Mouse (Mus musculus) heart, embryonic 15.5 days (tissue): ENCODE results near the gene Efna1. TPM values are rescaled to one million over a fixed set of nuclear protein-coding genes. Genes with fewer than 3 reads are reported as not detected.

Experiments used
- ATAC-seq: fragments of 200-750 bp; cut with Nextera tagmentation; replicated peaks from 2 replicates; pipeline ENCODE4 v1.8.0; 2017; ENCODE audit warnings: low read depth, moderate TSS enrichment; ENCODE audit not compliant: insufficient number of reproducible peaks, insufficient read depth, low FRiP score
- H3K27ac ChIP-seq: fragments of 300-500 bp; sonication (generic); 2 replicates; pipeline ENCODE4 v1.5.1; 2015; ENCODE audit warnings: mild to moderate bottlenecking, inconsistent platforms
- H3K27me3 ChIP-seq: fragments of 300-500 bp; sonication (generic); 2 replicates; pipeline ENCODE4 v1.6.1; 2015; ENCODE audit warnings: inconsistent platforms
- H3K36me3 ChIP-seq: fragments of 300-500 bp; sonication (generic); 2 replicates; pipeline ENCODE4 v1.6.1; 2015; ENCODE audit warnings: mild to moderate bottlenecking, inconsistent platforms
- H3K4me1 ChIP-seq: fragments of 300-500 bp; sonication (generic); replicated peaks from 2 replicates; pipeline ENCODE4 v1.6.1; 2015; ENCODE audit warnings: inconsistent platforms
- H3K4me2 ChIP-seq: fragments of 300-500 bp; sonication (generic); 2 replicates; pipeline ENCODE4 v1.6.1; 2015; ENCODE audit warnings: inconsistent platforms, mild to moderate bottlenecking, moderate library complexity
- H3K4me3 ChIP-seq: fragments of 300-500 bp; sonication (generic); 2 replicates; pipeline ENCODE4 v1.5.1; 2015; ENCODE audit warnings: mild to moderate bottlenecking, inconsistent platforms
- H3K9ac ChIP-seq: fragments of 300-500 bp; sonication (generic); 2 replicates; pipeline ENCODE4 v1.6.1; 2015; ENCODE audit warnings: mild to moderate bottlenecking, inconsistent platforms
- H3K9me3 ChIP-seq: fragments of 300-500 bp; sonication (generic); replicated peaks from 2 replicates; pipeline ENCODE4 v1.6.1; 2016; ENCODE audit warnings: inconsistent platforms
- WGBS: fragments of 180-500 bp; shearing (Covaris S2); methylation state at CpG from one replicate; pipeline ENCODE4 v1.1.7; 2015; ENCODE audit warnings: mixed read lengths; 5-methylcytosine and 5-hydroxymethylcytosine counted together
- polyA plus RNA-seq: library from polyadenylated mRNA; unstranded; fragments of >200 nt; fragmentation: Nextera tagmentation; extraction: Ambion mirVana; gene quantifications from 2 replicates; pipeline ENCODE4 v1.2.1, GENCODE M21; 2015

Gene Efna1
- polyA plus RNA-seq, 1 experiment from 2014 or later = 35.0 TPM

- Histone ChIP-seq H3K4me3 (no peak overlapping the region), H3K4me2 (no peak overlapping the region), H3K27me3 (no peaks in the 10 kb centered on the region), H3K27ac (no peak overlapping the region), H3K4me1 (peaks cover 2% of the 10 kb centered on the region; the same call in 1 of the 2 replicates), H3K9me3 (no peaks in the 10 kb centered on the region), H3K9ac (no peak overlapping the region), H3K36me3 (no peaks in the 10 kb centered on the region)
- ATAC-seq = no peak
- WGBS = 77% methylated on average over 4 of the region's 4 CpGs
Measured at GRCm38 (mm10) chr3:89305105-89305504, 24.2 kb upstream of the Efna1 start.

- 58% methylated on average over 6 of the region's 6 CpGs for WGBS
- ATAC-seq = no peak
- no peak overlapping the region for H3K4me3 ChIP-seq
- no peak overlapping the region for H3K9ac ChIP-seq
- H3K4me2 ChIP-seq = no peak overlapping the region
- H3K27me3 ChIP-seq = no peaks in the 10 kb centered on the region
- H3K9me3 ChIP-seq = no peaks in the 10 kb centered on the region
- no peaks in the 10 kb centered on the region for H3K36me3 ChIP-seq
- H3K4me1 ChIP-seq = peaks cover 9% of the 10 kb centered on the region
- H3K27ac ChIP-seq = no peak overlapping the region
Measured at GRCm38 (mm10) chr3:89304440-89304839, 23.5 kb upstream of the Efna1 start.

- H3K4me3 ChIP-seq = no peak overlapping the region
- H3K4me1 ChIP-seq = peaks cover 10% of the 10 kb centered on the region
- no peaks in the 10 kb centered on the region for H3K36me3 ChIP-seq
- H3K9me3 ChIP-seq = no peaks in the 10 kb centered on the region
- no peaks in the 10 kb centered on the region for H3K27me3 ChIP-seq
- no peak overlapping the region for H3K9ac ChIP-seq
- no peak overlapping the region for H3K27ac ChIP-seq
- no peak for ATAC-seq
- 62% methylated on average over 2 of the region's 2 CpGs for WGBS
- no peak overlapping the region for H3K4me2 ChIP-seq
Measured at GRCm38 (mm10) chr3:89300514-89300913, 19.6 kb upstream of the Efna1 start.

GRCm38 (mm10) chr3:89300071-89300470 is 19.1 kb upstream of the Efna1 start:
- Histone ChIP-seq H3K27me3 (no peaks in the 10 kb centered on the region), H3K27ac (no peak overlapping the region), H3K9me3 (no peaks in the 10 kb centered on the region), H3K4me1 (peaks cover 10% of the 10 kb centered on the region), H3K4me2 (peak overlapping the region; percentile 66), H3K36me3 (no peaks in the 10 kb centered on the region), H3K9ac (0 out of 2 replicates have a peak overlapping the region, but pooled peaks have one; percentile 34), H3K4me3 (peak overlapping the region; percentile 42)
- 40% methylated on average over 1 of the region's 1 CpGs for WGBS
- no peak for ATAC-seq

GRCm38 (mm10) chr3:89299499-89299898 is 18.6 kb upstream of the Efna1 start:
- Histone ChIP-seq H3K9me3 (no peaks in the 10 kb centered on the region), H3K27ac (no peak overlapping the region), H3K4me3 (peak overlapping the region; percentile 42), H3K4me2 (peak overlapping the region; percentile 66), H3K4me1 (peaks cover 10% of the 10 kb centered on the region), H3K36me3 (no peaks in the 10 kb centered on the region), H3K9ac (peak overlapping the region; percentile 34; the same call in 1 of the 2 replicates), H3K27me3 (no peaks in the 10 kb centered on the region)
- no peak for ATAC-seq
- WGBS = under 1% methylated on average over 14 of the region's 14 CpGs

- no peak for ATAC-seq
- WGBS = 80% methylated on average over 6 of the region's 6 CpGs
- H3K4me2 ChIP-seq = peak overlapping the region; percentile 66; the same call in 1 of the 2 replicates
Measured at GRCm38 (mm10) chr3:89298908-89299307, 18.0 kb upstream of the Efna1 start.

GRCm38 (mm10) chr3:89296761-89297396 is 15.9 kb upstream of the Efna1 start:
- peaks cover 10% of the 10 kb centered on the region for H3K4me1 ChIP-seq
- H3K36me3 ChIP-seq = no peaks in the 10 kb centered on the region
- H3K9me3 ChIP-seq = no peaks in the 10 kb centered on the region
- no peak overlapping the region for H3K27ac ChIP-seq
- no peaks in the 10 kb centered on the region for H3K27me3 ChIP-seq
- H3K4me3 ChIP-seq = no peak overlapping the region
- no peak overlapping the region for H3K4me2 ChIP-seq
- 73% methylated on average over 11 of the region's 11 CpGs for WGBS
- ATAC-seq = no peak
- no peak overlapping the region for H3K9ac ChIP-seq

More at GRCm38 (mm10) chr3:89298908-89299307, 18.0 kb upstream of the Efna1 start:
- Histone ChIP-seq H3K4me1 (peaks cover 10% of the 10 kb centered on the region), H3K9me3 (no peaks in the 10 kb centered on the region), H3K36me3 (no peaks in the 10 kb centered on the region), H3K27ac (no peak overlapping the region), H3K27me3 (no peaks in the 10 kb centered on the region), H3K4me3 (no peak overlapping the region), H3K9ac (no peak overlapping the region)

GRCm38 (mm10) chr3:89295685-89296230 is 14.8 kb upstream of the Efna1 start:
- Histone ChIP-seq H3K9ac (no peak overlapping the region), H3K9me3 (no peaks in the 10 kb centered on the region), H3K4me3 (no peak overlapping the region), H3K27me3 (no peaks in the 10 kb centered on the region), H3K4me1 (peaks cover 10% of the 10 kb centered on the region), H3K27ac (no peak overlapping the region), H3K36me3 (no peaks in the 10 kb centered on the region), H3K4me2 (no peak overlapping the region)
- 73% methylated on average over 8 of the region's 8 CpGs for WGBS
- no peak for ATAC-seq

GRCm38 (mm10) chr3:89294195-89294594 is 13.3 kb upstream of the Efna1 start:
- H3K27me3 ChIP-seq = no peaks in the 10 kb centered on the region
- H3K4me3 ChIP-seq = no peak overlapping the region
- ATAC-seq = no peak
- 74% methylated on average over 5 of the region's 5 CpGs for WGBS
- no peak overlapping the region for H3K27ac ChIP-seq
- H3K4me2 ChIP-seq = no peak overlapping the region
- no peaks in the 10 kb centered on the region for H3K9me3 ChIP-seq
- no peaks in the 10 kb centered on the region for H3K36me3 ChIP-seq
- H3K9ac ChIP-seq = no peak overlapping the region
- H3K4me1 ChIP-seq = 0 out of 2 replicates have a peak, but pooled peaks cover under 1% of the 10 kb centered on the region

GRCm38 (mm10) chr3:89293247-89293918 is 12.4 kb upstream of the Efna1 start:
- Histone ChIP-seq H3K27ac (no peak overlapping the region), H3K36me3 (no peaks in the 10 kb centered on the region), H3K9ac (no peak overlapping the region), H3K4me1 (0 out of 2 replicates have a peak, but pooled peaks cover 2% of the 10 kb centered on the region), H3K27me3 (no peaks in the 10 kb centered on the region), H3K4me3 (no peak overlapping the region), H3K4me2 (no peak overlapping the region), H3K9me3 (no peaks in the 10 kb centered on the region)
- WGBS = 88% methylated on average over 11 of the region's 11 CpGs
- no peak for ATAC-seq

- WGBS = 79% methylated on average over 5 of the region's 5 CpGs
- ATAC-seq = no peak
- Histone ChIP-seq H3K4me3 (no peak overlapping the region), H3K4me1 (peaks cover 7% of the 10 kb centered on the region; the same call in 1 of the 2 replicates), H3K9me3 (no peaks in the 10 kb centered on the region), H3K4me2 (no peak overlapping the region), H3K36me3 (no peaks in the 10 kb centered on the region), H3K27me3 (no peaks in the 10 kb centered on the region), H3K9ac (no peak overlapping the region), H3K27ac (no peak overlapping the region)
Measured at GRCm38 (mm10) chr3:89292303-89292702, 11.4 kb upstream of the Efna1 start.
